Mouse (Mus musculus): ENCODE measurements around the gene Ghr. TPM values are rescaled to one million over a fixed set of nuclear protein-coding genes. Genes with fewer than 3 reads are reported as not detected.

The Ghr gene
- polyA plus RNA-seq (2015; fragmentation: Illumina TruSeq; extraction: RNeasy Lipid Tissue Mini Kit (QIAGEN cat#74804); ENCODE audit: insufficient read depth, low read depth, low replicate concordance), result 18.6 TPM

GRCm38 (mm10) chr15:3582807-3583636, at the start of gene Ghr:
Gene Ghr (minus strand): TSS chr15:3583492.

DNA sequence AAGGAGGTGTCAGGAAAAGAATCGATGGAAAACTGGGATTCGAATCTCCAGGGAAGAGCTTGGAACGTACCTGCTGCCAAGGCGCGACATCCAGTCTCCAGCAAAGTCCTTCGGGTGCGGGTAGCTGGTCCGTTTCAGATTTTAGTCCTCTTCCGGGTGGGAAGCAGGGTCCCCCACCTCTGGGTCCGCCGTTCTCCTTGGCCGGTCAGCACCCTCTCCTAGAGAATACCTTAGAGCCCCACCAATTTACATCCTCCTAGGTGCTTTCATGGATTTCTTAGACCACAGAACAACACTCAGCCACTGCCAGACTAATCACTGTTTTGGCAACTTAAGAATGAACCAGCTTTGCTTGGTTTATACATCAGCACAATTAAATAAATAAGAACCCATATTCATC, 279.9 kb downstream of the Ghr start, which contains the start of gene Ccdc152:
Ccdc152 (minus strand) TSS at position 101 of the 400 bp plus-strand sequence.

GRCm38 (mm10) chr15:3268247-3268646, 315.0 kb downstream of the Ghr start, which contains the start of gene Selenop:
Gene Selenop (plus strand): TSS chr15:3268547.

